Mouse (Mus musculus) thymus, adult 2 months (tissue): ENCODE results near the gene Gm38100. TPM values are rescaled to one million over a fixed set of nuclear protein-coding genes. Genes with fewer than 3 reads are reported as not detected.
A peak's percentile ranks its signal among the peaks of the same experiment; 100 is the strongest.

ENCODE experiments used
- DNase-seq: peaks from one replicate; pipeline ENCODE4 v3.0.0; 2021
- H3K27ac ChIP-seq: fragments of 200-500 bp; 2 replicates; pipeline ENCODE4 v1.5.1; 2012; ENCODE audit warnings: low read length, control low read depth; ENCODE audit not compliant: control insufficient read depth, insufficient read depth
- H3K27me3 ChIP-seq: fragments of 200-500 bp; 2 replicates; pipeline ENCODE4 v1.6.1; 2012; ENCODE audit warnings: mild to moderate bottlenecking, low read length, moderate library complexity, mixed read lengths; ENCODE audit not compliant: control insufficient read depth, insufficient read depth
- H3K36me3 ChIP-seq: fragments of 200-500 bp; 2 replicates; pipeline ENCODE4 v1.6.1; 2012; ENCODE audit warnings: mild to moderate bottlenecking, low read length, moderate library complexity; ENCODE audit not compliant: control insufficient read depth, insufficient read depth
- H3K4me1 ChIP-seq: fragments of 200-500 bp; replicated peaks from 2 replicates; pipeline ENCODE4 v1.6.1; 2012; ENCODE audit warnings: low read length; ENCODE audit not compliant: control insufficient read depth, insufficient read depth
- H3K4me3 ChIP-seq: fragments of 200-500 bp; 2 replicates; pipeline ENCODE4 v1.5.1; 2012; ENCODE audit warnings: mild to moderate bottlenecking, low read length, control low read depth, moderate library complexity; ENCODE audit not compliant: control insufficient read depth, insufficient read depth
- CTCF ChIP-seq: fragments of 200-500 bp; IDR thresholded peaks from 2 replicates; pipeline ENCODE4 v1.5.1; 2012; ENCODE audit warnings: mild to moderate bottlenecking, control low read depth, low read length, moderate library complexity, borderline replicate concordance; ENCODE audit not compliant: control insufficient read depth, poor library complexity, insufficient read depth; ENCODE audit errors: extremely low read depth
- POLR2A ChIP-seq: fragments of 200-500 bp; IDR thresholded peaks from 2 replicates; pipeline ENCODE4 v1.6.1; 2012; ENCODE audit warnings: mild to moderate bottlenecking, low read length, control low read depth, moderate library complexity; ENCODE audit not compliant: control insufficient read depth, poor library complexity, insufficient read depth; ENCODE audit errors: extremely low read depth
- WGBS: fragments of 180-500 bp; shearing (Covaris S2); methylation state at CpG from one replicate; pipeline ENCODE4 v1.1.7; 2018; 5-methylcytosine and 5-hydroxymethylcytosine counted together
- polyA plus RNA-seq: library from polyadenylated mRNA; depleted of rRNA; stranded (reverse); fragments of >200 nt; gene quantifications from 2 replicates; pipeline ENCODE4 v1.2.3, GENCODE M21; 2012

The Gm38100 gene
- polyA plus RNA-seq, 1 experiment = 0.07 TPM

DNA sequence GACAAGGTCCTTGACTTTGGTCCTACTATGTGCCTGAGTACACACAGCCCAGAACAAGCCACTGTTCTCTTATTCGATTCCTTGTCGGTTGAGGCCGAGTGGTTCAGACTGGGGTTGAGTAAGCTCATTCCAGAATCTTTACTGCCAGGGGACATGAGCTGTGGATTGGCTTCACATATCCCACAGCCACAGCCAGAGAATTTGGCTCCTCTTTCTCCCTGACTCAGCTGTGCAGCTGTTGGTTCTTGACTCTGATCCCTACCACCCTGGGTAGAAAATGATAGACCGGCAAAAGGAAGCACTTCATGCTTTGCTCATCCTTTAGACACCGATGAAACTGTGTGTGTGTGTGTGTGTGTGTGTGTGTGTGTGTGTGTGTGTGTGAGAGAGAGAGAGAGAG is 11.3 kb downstream of the Gm38100 start:
- 91% methylated on average over 5 of the region's 5 CpGs for WGBS
- Histone ChIP-seq H3K4me1 (no peaks in the 10 kb centered on the region), H3K27ac (no peak overlapping the region), H3K36me3 (no peaks in the 10 kb centered on the region), H3K4me3 (no peak overlapping the region), H3K27me3 (no peaks in the 10 kb centered on the region)
- DNase-seq = no peak
- TF ChIP-seq POLR2A (no peak), CTCF (no peak)

DNA sequence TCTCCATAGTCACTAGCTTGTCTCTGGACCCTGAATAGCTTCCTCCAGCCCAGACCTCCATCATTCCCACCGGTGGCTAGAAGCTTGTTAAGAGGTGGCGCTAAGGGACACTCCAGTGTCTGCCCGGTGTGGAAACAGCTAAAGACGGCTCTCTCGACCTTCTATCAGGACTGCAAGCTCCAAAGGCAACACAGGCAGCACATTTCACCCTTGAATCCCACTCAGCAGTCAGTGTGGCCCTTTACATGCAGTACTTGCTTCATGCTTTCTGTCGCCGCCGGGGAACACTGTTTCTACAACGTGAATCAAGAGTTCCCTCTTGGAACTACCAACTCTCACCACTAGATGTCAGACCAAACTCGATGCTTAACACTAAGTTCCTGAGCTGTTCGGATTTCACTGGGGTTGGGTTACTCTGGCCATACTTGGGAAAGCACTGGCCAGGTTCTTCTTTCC is 16.2 kb downstream of the Gm38100 start:
- Histone ChIP-seq H3K36me3 (no peaks in the 10 kb centered on the region), H3K27ac (no peak overlapping the region), H3K4me3 (no peak overlapping the region), H3K27me3 (no peaks in the 10 kb centered on the region), H3K4me1 (no peaks in the 10 kb centered on the region)
- WGBS = 19% methylated on average over 11 of the region's 11 CpGs
- TF ChIP-seq POLR2A = no peak
- TF ChIP-seq CTCF = peak; percentile 29; the same call in 1 of the 2 replicates
- DNase-seq = peak; percentile 20

DNA sequence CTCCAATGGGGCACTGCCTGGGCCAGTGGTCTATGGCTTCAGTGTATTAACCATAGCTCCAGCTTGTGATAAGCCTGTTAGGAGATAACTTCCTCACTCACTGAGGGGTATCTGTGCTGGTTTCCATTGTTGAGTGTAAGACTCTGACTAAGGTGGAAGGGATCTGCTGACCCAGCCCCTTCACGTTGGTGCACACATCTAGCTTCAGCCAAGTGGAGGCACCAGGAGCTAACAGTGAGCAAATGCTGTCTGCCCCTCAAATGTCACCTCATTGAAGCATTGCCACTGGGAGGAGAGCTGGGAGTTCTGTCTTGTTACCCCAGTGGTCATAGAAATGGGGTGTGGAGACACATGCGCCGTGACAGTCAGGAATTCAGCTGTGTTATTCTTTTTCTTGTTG is 18.6 kb downstream of the Gm38100 start:
- Histone ChIP-seq H3K27me3 (no peaks in the 10 kb centered on the region), H3K4me3 (no peak overlapping the region), H3K4me1 (no peaks in the 10 kb centered on the region), H3K36me3 (no peaks in the 10 kb centered on the region), H3K27ac (no peak overlapping the region)
- 81% methylated on average over 3 of the region's 3 CpGs for WGBS
- TF ChIP-seq CTCF = no peak
- TF ChIP-seq POLR2A = no peak
- DNase-seq = no peak

DNA sequence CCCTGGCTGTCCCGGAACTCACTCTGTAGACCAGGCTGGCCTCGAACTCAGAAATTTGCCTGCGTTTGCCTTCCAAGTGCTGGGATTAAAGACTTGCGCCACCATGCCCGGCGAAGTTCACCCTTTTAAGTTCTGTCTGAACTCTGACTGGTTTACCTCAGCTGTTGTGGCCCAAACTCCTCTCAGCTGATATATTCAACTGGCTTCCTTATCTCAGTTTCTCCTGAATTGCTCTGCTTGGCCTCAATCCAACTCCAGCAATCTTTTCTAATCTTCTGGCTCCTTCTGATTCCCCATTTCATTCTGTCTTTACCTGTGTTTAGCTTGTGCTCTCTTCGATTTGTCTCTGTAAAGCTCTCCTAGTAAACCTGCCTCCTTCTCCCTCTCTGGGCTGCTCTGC is 23.0 kb downstream of the Gm38100 start:
- H3K36me3 ChIP-seq = no peaks in the 10 kb centered on the region
- H3K27me3 ChIP-seq = no peaks in the 10 kb centered on the region
- DNase-seq = no peak
- TF ChIP-seq CTCF (no peak), POLR2A (no peak)
- H3K4me3 ChIP-seq = no peak overlapping the region
- H3K4me1 ChIP-seq = no peaks in the 10 kb centered on the region
- H3K27ac ChIP-seq = no peak overlapping the region
- WGBS = 93% methylated on average over 7 of the region's 7 CpGs

DNA sequence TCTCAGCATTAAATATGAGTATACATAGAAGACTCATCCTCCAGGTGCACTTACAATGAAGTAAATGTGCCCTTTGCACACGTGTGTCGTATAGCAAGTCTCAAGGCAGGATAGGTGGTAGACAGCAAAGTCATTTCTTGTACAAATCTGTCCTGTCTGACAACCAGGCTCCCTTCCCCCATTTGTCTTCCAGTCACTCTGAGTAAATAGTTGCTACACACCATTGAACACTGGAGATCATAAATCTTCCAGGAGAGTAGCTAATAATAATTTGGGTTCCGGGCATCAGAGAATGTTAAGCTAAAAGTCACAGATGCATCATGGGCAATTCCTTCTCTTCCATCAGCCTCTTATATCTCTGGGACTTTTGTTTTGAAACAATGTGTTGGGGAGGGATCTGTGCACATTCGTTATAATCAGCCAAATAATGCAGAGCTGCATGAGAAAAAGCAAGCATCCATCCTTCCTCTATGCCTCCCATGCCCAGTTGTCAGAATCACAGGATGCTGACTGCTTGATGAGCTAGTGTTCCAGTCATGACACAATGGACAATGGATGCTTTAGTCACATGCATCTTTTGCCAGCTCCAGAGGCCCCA is 26.7 kb downstream of the Gm38100 start:
- TF ChIP-seq POLR2A (no peak), CTCF (no peak)
- no peak overlapping the region for H3K27ac ChIP-seq
- no peak for DNase-seq
- no peaks in the 10 kb centered on the region for H3K4me1 ChIP-seq
- no peaks in the 10 kb centered on the region for H3K36me3 ChIP-seq
- WGBS = 80% methylated on average over 4 of the region's 4 CpGs
- no peak overlapping the region for H3K4me3 ChIP-seq
- no peaks in the 10 kb centered on the region for H3K27me3 ChIP-seq

DNA sequence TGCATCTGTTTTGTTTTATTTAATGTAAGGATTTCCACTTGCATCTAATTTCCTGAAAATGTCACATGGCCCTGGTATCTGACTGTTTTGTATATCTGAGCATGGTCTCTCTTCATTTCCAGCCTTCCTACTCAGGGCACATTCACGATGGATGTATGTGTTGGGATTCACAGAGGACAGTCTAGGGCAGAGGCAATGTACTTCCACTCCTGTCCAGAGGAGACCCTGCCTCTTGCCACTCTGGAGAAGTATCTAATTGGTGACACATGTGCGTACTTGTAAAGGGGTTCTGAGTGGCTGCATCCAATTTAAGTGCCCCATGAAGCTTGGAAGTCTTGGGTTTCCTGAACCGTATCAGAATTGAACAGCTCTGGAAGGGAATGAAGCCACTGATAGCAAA is 30.3 kb downstream of the Gm38100 start:
- Histone ChIP-seq H3K27ac (no peak overlapping the region), H3K27me3 (no peaks in the 10 kb centered on the region), H3K4me1 (no peaks in the 10 kb centered on the region), H3K4me3 (no peak overlapping the region), H3K36me3 (no peaks in the 10 kb centered on the region)
- TF ChIP-seq CTCF = no peak
- TF ChIP-seq POLR2A = no peak
- no peak for DNase-seq
- 87% methylated on average over 3 of the region's 3 CpGs for WGBS

DNA sequence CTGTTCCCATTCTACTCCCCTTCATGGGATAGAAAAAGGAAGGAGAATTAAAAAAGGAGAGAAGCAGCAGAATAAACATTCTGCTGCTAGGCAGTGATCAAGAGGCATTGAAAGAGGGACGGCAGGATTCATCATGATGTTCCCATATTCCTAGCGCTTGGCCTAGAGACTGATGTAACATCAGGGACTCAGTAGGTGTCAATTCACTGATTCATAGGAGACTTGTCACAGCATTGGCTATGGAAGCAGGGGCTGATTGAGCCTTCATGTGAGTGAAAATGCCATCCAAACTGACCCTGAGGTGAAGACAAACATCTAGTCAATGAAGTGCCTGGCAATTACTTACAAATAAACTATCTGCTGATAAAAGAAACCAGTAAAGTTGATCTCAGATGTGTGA is 30.7 kb downstream of the Gm38100 start:
- Histone ChIP-seq H3K4me3 (no peak overlapping the region), H3K27ac (no peak overlapping the region), H3K36me3 (no peaks in the 10 kb centered on the region), H3K27me3 (no peaks in the 10 kb centered on the region), H3K4me1 (no peaks in the 10 kb centered on the region)
- no peak for DNase-seq
- TF ChIP-seq CTCF (no peak), POLR2A (no peak)
- 96% methylated on average over 2 of the region's 2 CpGs for WGBS

DNA sequence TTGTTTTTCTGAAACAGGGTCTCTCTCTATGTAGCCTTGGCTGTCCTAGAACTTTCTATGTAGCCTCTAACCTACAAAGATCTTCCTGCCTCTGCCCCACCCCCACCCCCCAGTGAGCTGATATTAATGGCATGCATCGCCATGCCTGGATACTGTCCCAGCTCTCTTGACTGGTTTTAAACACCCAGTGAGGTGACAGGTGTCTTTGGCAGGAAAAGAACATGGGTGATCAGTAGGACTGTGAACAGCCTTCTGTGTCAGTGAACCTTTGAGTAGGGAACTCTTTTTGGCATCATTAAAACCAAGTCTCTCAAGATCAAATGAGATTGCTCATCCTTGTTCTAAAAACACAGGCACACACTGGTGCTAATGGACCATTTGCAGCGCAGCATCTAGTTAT is 41.7 kb downstream of the Gm38100 start:
- WGBS = 90% methylated on average over 2 of the region's 2 CpGs
- H3K27me3 ChIP-seq = no peaks in the 10 kb centered on the region

More for the DNA sequence above, 41.7 kb downstream of the Gm38100 start:
- Histone ChIP-seq H3K4me3 (no peak overlapping the region), H3K4me1 (no peaks in the 10 kb centered on the region), H3K27ac (no peak overlapping the region), H3K36me3 (no peaks in the 10 kb centered on the region)
- no peak for DNase-seq
- TF ChIP-seq CTCF (no peak), POLR2A (no peak)
